Mouse (Mus musculus) midbrain, embryonic 16.5 days (tissue): ENCODE results near the gene Mfsd4a. TPM values are rescaled to one million over a fixed set of nuclear protein-coding genes. Genes with fewer than 3 reads are reported as not detected.

Experiments
- ATAC-seq: fragments of 200-750 bp; cut with Nextera tagmentation; 2 replicates; pipeline ENCODE4 v1.8.0; 2017; ENCODE audit warnings: moderate TSS enrichment
- H3K27ac ChIP-seq: fragments of 300-500 bp; sonication (generic); 2 replicates; pipeline ENCODE4 v1.5.1; 2014; ENCODE audit warnings: mild to moderate bottlenecking, low read length, mixed read lengths
- H3K27me3 ChIP-seq: fragments of 300-500 bp; sonication (generic); 2 replicates; pipeline ENCODE4 v1.6.1; 2014; ENCODE audit warnings: low read depth, low read length, mixed read lengths; ENCODE audit not compliant: control insufficient read depth, insufficient read depth
- H3K36me3 ChIP-seq: fragments of 300-500 bp; sonication (generic); 2 replicates; pipeline ENCODE4 v1.6.1; 2014; ENCODE audit warnings: mild to moderate bottlenecking, low read length, moderate library complexity, mixed read lengths; ENCODE audit not compliant: control insufficient read depth, insufficient read depth
- H3K4me1 ChIP-seq: fragments of 300-500 bp; sonication (generic); 2 replicates; pipeline ENCODE4 v1.6.1; 2014; ENCODE audit warnings: mild to moderate bottlenecking, low read length, mixed read lengths; ENCODE audit not compliant: control insufficient read depth, insufficient read depth
- H3K4me2 ChIP-seq: fragments of 300-500 bp; sonication (generic); 2 replicates; pipeline ENCODE4 v1.6.1; 2014; ENCODE audit warnings: mild to moderate bottlenecking, low read length, mixed read lengths
- H3K4me3 ChIP-seq: fragments of 300-500 bp; sonication (generic); 2 replicates; pipeline ENCODE4 v1.5.1; 2014; ENCODE audit warnings: low read depth, mild to moderate bottlenecking, low read length, moderate library complexity, mixed read lengths
- H3K9ac ChIP-seq: fragments of 300-500 bp; sonication (generic); 2 replicates; pipeline ENCODE4 v1.6.1; 2014; ENCODE audit warnings: low read depth, low read length, mixed read lengths
- H3K9me3 ChIP-seq: fragments of 300-500 bp; sonication (generic); replicated peaks from 2 replicates; pipeline ENCODE4 v1.6.1; 2014; ENCODE audit warnings: mild to moderate bottlenecking, low read length, mixed read lengths; ENCODE audit not compliant: control insufficient read depth, poor library complexity, severe bottlenecking
- WGBS: fragments of 180-500 bp; shearing (Covaris S2); extraction: QIAGEN DNeasy Blood & Tissue Kit; methylation state at CpG from one replicate; pipeline ENCODE4 v1.1.7; 2014; 5-methylcytosine and 5-hydroxymethylcytosine counted together
- polyA plus RNA-seq: library from polyadenylated mRNA; unstranded; fragments of >200 nt; fragmentation: Nextera tagmentation; extraction: Ambion mirVana; gene quantifications from 2 replicates; pipeline ENCODE4 v1.2.1, GENCODE M21; 2015

Gene Mfsd4a
- polyA plus RNA-seq, 1 experiment from 2014 or later: 7.7 TPM

DNA sequence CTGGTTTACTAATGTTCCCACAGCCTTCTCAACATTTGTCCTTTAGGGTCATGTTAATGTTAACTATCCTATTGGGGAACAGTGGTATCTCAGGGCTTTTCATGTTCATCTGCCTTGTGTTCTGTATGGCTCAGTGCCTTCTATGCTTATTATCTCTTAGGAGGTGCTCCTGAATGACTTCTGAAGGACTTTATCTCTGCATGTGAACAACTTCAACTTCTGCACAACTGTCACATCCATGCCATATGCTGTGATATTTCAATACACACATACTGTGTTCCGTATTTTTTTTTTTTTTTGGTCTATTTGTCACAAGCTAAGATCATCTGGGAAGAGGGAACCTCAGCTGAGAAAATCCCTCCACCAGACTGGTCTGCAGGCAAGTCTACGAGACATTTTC, 10.6 kb upstream of the Mfsd4a start:
- Histone ChIP-seq H3K27me3 (no peaks in the 10 kb centered on the region), H3K27ac (no peak overlapping the region), H3K36me3 (no peaks in the 10 kb centered on the region), H3K4me2 (no peak overlapping the region), H3K9ac (no peak overlapping the region), H3K4me3 (no peak overlapping the region), H3K9me3 (no peaks in the 10 kb centered on the region), H3K4me1 (no peaks in the 10 kb centered on the region)
- 88% methylated on average over 2 of the region's 2 CpGs for WGBS
- ATAC-seq: no peak

DNA sequence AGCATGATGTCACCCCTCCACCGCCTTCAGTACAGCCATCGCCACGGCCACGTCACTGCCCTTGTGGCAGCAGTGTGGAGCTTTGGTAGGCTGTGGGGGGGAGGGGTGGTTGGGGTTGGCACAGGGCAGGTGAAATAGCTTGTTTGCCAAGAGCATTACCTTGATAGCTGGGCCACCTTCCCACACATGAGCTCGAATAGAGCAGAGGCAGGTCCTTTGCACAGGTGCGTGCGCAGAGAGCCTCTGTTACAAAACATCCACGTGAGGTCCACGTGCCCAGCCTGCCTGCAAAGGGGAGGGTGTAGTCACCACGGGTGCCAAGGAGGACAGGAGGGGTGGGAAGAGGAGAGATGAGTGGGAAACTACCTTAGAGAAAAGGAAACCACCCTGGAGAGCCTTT, 7.7 kb upstream of the Mfsd4a start:
- no peak for ATAC-seq
- Histone ChIP-seq H3K4me3 (no peak overlapping the region), H3K4me2 (no peak overlapping the region), H3K9me3 (no peaks in the 10 kb centered on the region), H3K27ac (no peak overlapping the region), H3K9ac (no peak overlapping the region), H3K4me1 (no peaks in the 10 kb centered on the region), H3K27me3 (no peaks in the 10 kb centered on the region), H3K36me3 (no peaks in the 10 kb centered on the region)
- 90% methylated on average over 10 of the region's 10 CpGs for WGBS

- H3K9ac ChIP-seq: no peak overlapping the region
- no peaks in the 10 kb centered on the region for H3K9me3 ChIP-seq
- WGBS: 92% methylated on average over 3 of the region's 3 CpGs
- H3K27ac ChIP-seq: no peak overlapping the region
- no peaks in the 10 kb centered on the region for H3K36me3 ChIP-seq
- peaks cover 16% of the 10 kb centered on the region for H3K27me3 ChIP-seq
- peaks cover 14% of the 10 kb centered on the region; the same call in 1 of the 2 replicates for H3K4me1 ChIP-seq
- ATAC-seq: no peak
- no peak overlapping the region for H3K4me3 ChIP-seq
- H3K4me2 ChIP-seq: no peak overlapping the region
Observed at GRCm38 (mm10) chr1:132070659-132071058, 2.8 kb upstream of the Mfsd4a start.

GRCm38 (mm10) chr1:132069436-132069835, 1.6 kb upstream of the Mfsd4a start:
- H3K4me1 ChIP-seq: peaks cover 14% of the 10 kb centered on the region; the same call in 1 of the 2 replicates
- no peak overlapping the region for H3K9ac ChIP-seq
- peaks cover 16% of the 10 kb centered on the region for H3K27me3 ChIP-seq
- H3K4me3 ChIP-seq: no peak overlapping the region
- H3K4me2 ChIP-seq: no peak overlapping the region
- 85% methylated on average over 8 of the region's 8 CpGs for WGBS
- no peaks in the 10 kb centered on the region for H3K36me3 ChIP-seq
- no peaks in the 10 kb centered on the region for H3K9me3 ChIP-seq
- no peak overlapping the region for H3K27ac ChIP-seq
- ATAC-seq: no peak

DNA sequence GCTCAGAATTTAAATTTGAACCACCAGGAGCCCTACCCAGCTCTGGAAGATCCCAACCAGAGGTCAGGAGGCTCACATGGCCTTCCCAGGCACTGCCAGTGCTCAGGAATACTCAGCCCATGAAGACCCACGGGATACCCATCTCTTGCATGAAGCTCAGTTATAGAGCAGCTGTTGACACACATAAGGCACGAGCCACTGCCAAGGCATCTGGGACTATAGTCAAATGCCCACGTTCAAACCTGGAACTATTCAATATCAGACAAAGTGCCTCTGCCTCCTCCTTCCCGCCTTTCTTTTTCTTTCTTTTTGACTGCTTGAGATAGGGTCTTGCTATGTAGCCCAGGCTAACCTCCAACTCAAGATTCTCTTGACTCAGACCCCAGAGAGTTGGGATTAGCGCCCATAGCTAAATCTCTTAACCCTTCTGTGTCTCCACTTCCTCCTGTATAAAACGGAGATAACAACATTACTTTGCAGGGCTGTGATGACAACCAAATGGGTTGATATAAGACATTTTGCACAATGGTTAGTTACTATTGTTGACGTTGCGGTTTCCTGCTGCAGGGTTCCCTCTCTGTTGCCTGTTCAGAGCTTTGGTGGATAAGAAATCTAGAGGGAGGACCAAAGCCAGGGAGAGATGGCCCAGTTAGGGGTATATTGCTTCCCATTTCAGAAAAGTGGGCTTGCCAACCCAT, 2.2 kb downstream of the Mfsd4a start:
- Histone ChIP-seq H3K4me2 (no peak overlapping the region), H3K4me3 (no peak overlapping the region), H3K4me1 (peaks cover 14% of the 10 kb centered on the region; the same call in 1 of the 2 replicates), H3K9me3 (no peaks in the 10 kb centered on the region), H3K9ac (no peak overlapping the region), H3K27me3 (peaks cover 16% of the 10 kb centered on the region), H3K36me3 (no peaks in the 10 kb centered on the region), H3K27ac (no peak overlapping the region)
- no peak for ATAC-seq
- WGBS: 79% methylated on average over 8 of the region's 8 CpGs

GRCm38 (mm10) chr1:132065001-132065400, 2.9 kb downstream of the Mfsd4a start:
- H3K27me3 ChIP-seq: peaks cover 16% of the 10 kb centered on the region
- no peak for ATAC-seq
- no peak overlapping the region for H3K27ac ChIP-seq
- no peaks in the 10 kb centered on the region for H3K36me3 ChIP-seq
- WGBS: 33% methylated on average over 1 of the region's 1 CpGs
- peaks cover 14% of the 10 kb centered on the region; the same call in 1 of the 2 replicates for H3K4me1 ChIP-seq
- no peak overlapping the region for H3K9ac ChIP-seq
- H3K9me3 ChIP-seq: no peaks in the 10 kb centered on the region
- H3K4me3 ChIP-seq: no peak overlapping the region
- H3K4me2 ChIP-seq: no peak overlapping the region

DNA sequence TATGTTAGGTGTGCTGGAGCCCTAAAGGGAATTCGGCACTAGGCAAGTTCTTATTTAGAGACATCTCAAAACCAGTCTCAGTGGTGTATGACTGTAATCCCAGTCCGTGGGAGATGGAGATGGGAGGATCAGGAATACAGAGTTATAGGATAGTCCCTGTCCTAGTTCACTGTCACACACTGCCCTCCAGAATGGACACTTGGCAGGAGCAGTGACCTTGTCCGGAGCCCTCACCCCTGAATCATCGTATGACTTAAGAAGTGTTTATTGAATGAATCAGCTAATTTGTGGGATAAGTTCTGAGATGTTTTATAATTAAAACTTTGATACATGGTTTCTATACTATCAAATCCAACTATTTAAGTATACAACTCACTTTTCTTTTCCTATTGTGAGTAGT, 4.8 kb downstream of the Mfsd4a start:
- Histone ChIP-seq H3K9me3 (no peaks in the 10 kb centered on the region), H3K27ac (no peak overlapping the region), H3K4me2 (no peak overlapping the region), H3K27me3 (peaks cover 7% of the 10 kb centered on the region; the same call in 1 of the 2 replicates), H3K4me1 (peaks cover 13% of the 10 kb centered on the region; the same call in 1 of the 2 replicates), H3K9ac (no peak overlapping the region), H3K4me3 (no peak overlapping the region), H3K36me3 (no peaks in the 10 kb centered on the region)
- no peak for ATAC-seq
- 87% methylated on average over 4 of the region's 4 CpGs for WGBS

- Histone ChIP-seq H3K9ac (no peak overlapping the region), H3K4me2 (no peak overlapping the region), H3K36me3 (no peaks in the 10 kb centered on the region), H3K9me3 (no peaks in the 10 kb centered on the region), H3K4me3 (no peak overlapping the region), H3K27me3 (peaks cover 7% of the 10 kb centered on the region; the same call in 1 of the 2 replicates), H3K4me1 (peaks cover 3% of the 10 kb centered on the region; the same call in 1 of the 2 replicates), H3K27ac (no peak overlapping the region)
- no peak for ATAC-seq
- WGBS: 80% methylated on average over 6 of the region's 6 CpGs
Observed at GRCm38 (mm10) chr1:132061750-132062541, 5.9 kb downstream of the Mfsd4a start.
